Mouse (Mus musculus) erythroblast, embryonic 14.5 days (primary cell): ENCODE measurements around the gene Tsc22d4. TPM values are rescaled to one million over a fixed set of nuclear protein-coding genes. Genes with fewer than 3 reads are reported as not detected.
"Not testable (repeated sequence)": the region's sequence is repeated elsewhere in the genome, so short reads cannot be mapped to it uniquely, and the experiment has no call there.

Experiments
- H3K27me3 ChIP-seq: 2 replicates; pipeline ENCODE4 v1.6.1; 2012; ENCODE audit warnings: inconsistent platforms; ENCODE audit not compliant: control insufficient read depth
- H3K36me3 ChIP-seq: 2 replicates; pipeline ENCODE4 v1.6.1; 2012; ENCODE audit warnings: mild to moderate bottlenecking, inconsistent platforms; ENCODE audit not compliant: control insufficient read depth
- H3K4me1 ChIP-seq: 2 replicates; pipeline ENCODE4 v1.6.1; 2012; ENCODE audit warnings: inconsistent platforms; ENCODE audit not compliant: control insufficient read depth
- H3K4me3 ChIP-seq: replicated peaks from 2 replicates; pipeline ENCODE3; 2012; ENCODE audit warnings: moderate library complexity, mild to moderate bottlenecking, inconsistent platforms
- H3K9me3 ChIP-seq: 2 replicates; pipeline ENCODE4 v1.6.1; 2012; ENCODE audit warnings: low read length, inconsistent platforms, mixed read lengths; ENCODE audit not compliant: control insufficient read depth
- GATA1 ChIP-seq: IDR thresholded peaks from 2 replicates; pipeline ENCODE4 v1.6.1; 2012; ENCODE audit warnings: low read length, inconsistent platforms, mixed read lengths
- TAL1 ChIP-seq: IDR thresholded peaks from 3 replicates; pipeline ENCODE4 v1.6.1; 2012; ENCODE audit warnings: low read length, inconsistent platforms, mixed read lengths
- polyA plus RNA-seq: library from polyadenylated mRNA; stranded (reverse); fragments of >175 nt; gene quantifications from 2 replicates; pipeline ENCODE4 v1.2.3, GENCODE M21; 2012

Tsc22d4 gene
- polyA plus RNA-seq, 1 experiment: 53.9 TPM

GRCm38 (mm10) chr5:137719088-137719487 is 26.4 kb upstream of the Tsc22d4 start:
- no peaks in the 10 kb centered on the region for H3K9me3 ChIP-seq
- H3K36me3 ChIP-seq: no peaks in the 10 kb centered on the region
- TF ChIP-seq TAL1 (no peak), GATA1 (no peak)
- no peak overlapping the region for H3K4me3 ChIP-seq
- peaks cover 27% of the 10 kb centered on the region for H3K27me3 ChIP-seq
- peaks cover 38% of the 10 kb centered on the region for H3K4me1 ChIP-seq

- Histone ChIP-seq H3K4me3 (peak overlapping the region; percentile 29), H3K4me1 (peaks cover 38% of the 10 kb centered on the region), H3K27me3 (peaks cover 31% of the 10 kb centered on the region)
- H3K9me3 ChIP-seq, H3K36me3 ChIP-seq: not testable (repeated sequence)
Observed at GRCm38 (mm10) chr5:137720558-137721164, 24.9 kb upstream of the Tsc22d4 start.

GRCm38 (mm10) chr5:137723840-137724239 is 21.7 kb upstream of the Tsc22d4 start:
- TF ChIP-seq GATA1: no peak
- no peak for TF ChIP-seq TAL1
- Histone ChIP-seq H3K4me1 (peaks cover 25% of the 10 kb centered on the region), H3K36me3 (no peaks in the 10 kb centered on the region), H3K4me3 (no peak overlapping the region), H3K9me3 (no peaks in the 10 kb centered on the region), H3K27me3 (peaks cover 27% of the 10 kb centered on the region)

GRCm38 (mm10) chr5:137726767-137727166 is 18.8 kb upstream of the Tsc22d4 start:
- Histone ChIP-seq H3K27me3 (peaks cover 37% of the 10 kb centered on the region), H3K4me3 (no peak overlapping the region), H3K9me3 (no peaks in the 10 kb centered on the region), H3K4me1 (peaks cover 2% of the 10 kb centered on the region), H3K36me3 (no peaks in the 10 kb centered on the region)
- TF ChIP-seq TAL1: no peak
- no peak for TF ChIP-seq GATA1

GRCm38 (mm10) chr5:137733638-137734288 is 11.8 kb upstream of the Tsc22d4 start:
- TF ChIP-seq TAL1 (no peak), GATA1 (no peak)
- Histone ChIP-seq H3K9me3 (no peaks in the 10 kb centered on the region), H3K4me3 (no peak overlapping the region)

GRCm38 (mm10) chr5:137734289-137735061 is 11.1 kb upstream of the Tsc22d4 start:
- peaks cover 6% of the 10 kb centered on the region; the same call in 1 of the 2 replicates for H3K36me3 ChIP-seq
- no peak for TF ChIP-seq GATA1
- no peak for TF ChIP-seq TAL1
- H3K9me3 ChIP-seq: no peaks in the 10 kb centered on the region
- peaks cover 25% of the 10 kb centered on the region for H3K27me3 ChIP-seq
- H3K4me1 ChIP-seq: peaks cover 35% of the 10 kb centered on the region
- H3K4me3 ChIP-seq: no peak overlapping the region

More at GRCm38 (mm10) chr5:137733638-137734288, 11.8 kb upstream of the Tsc22d4 start:
- Histone ChIP-seq H3K27me3 (peaks cover 25% of the 10 kb centered on the region), H3K36me3 (peaks cover 6% of the 10 kb centered on the region; the same call in 1 of the 2 replicates), H3K4me1 (peaks cover 31% of the 10 kb centered on the region)

GRCm38 (mm10) chr5:137737400-137737940 is 8.1 kb upstream of the Tsc22d4 start:
- Histone ChIP-seq H3K9me3 (no peaks in the 10 kb centered on the region), H3K4me1 (peaks cover 65% of the 10 kb centered on the region)
- TF ChIP-seq GATA1: no peak
- TF ChIP-seq TAL1: no peak

GRCm38 (mm10) chr5:137738516-137738915 is 7.0 kb upstream of the Tsc22d4 start:
- Histone ChIP-seq H3K9me3 (no peaks in the 10 kb centered on the region), H3K4me3 (no peak overlapping the region), H3K27me3 (peaks cover 9% of the 10 kb centered on the region), H3K4me1 (peaks cover 73% of the 10 kb centered on the region), H3K36me3 (peaks cover 6% of the 10 kb centered on the region; the same call in 1 of the 2 replicates)
- no peak for TF ChIP-seq GATA1
- no peak for TF ChIP-seq TAL1

More at GRCm38 (mm10) chr5:137737400-137737940, 8.1 kb upstream of the Tsc22d4 start:
- Histone ChIP-seq H3K4me3 (no peak overlapping the region), H3K27me3 (peaks cover 12% of the 10 kb centered on the region), H3K36me3 (peaks cover 6% of the 10 kb centered on the region; the same call in 1 of the 2 replicates)

- peaks cover 5% of the 10 kb centered on the region for H3K27me3 ChIP-seq
- TF ChIP-seq GATA1 (no peak), TAL1 (no peak)
- no peak overlapping the region for H3K4me3 ChIP-seq
- peaks cover 6% of the 10 kb centered on the region; the same call in 1 of the 2 replicates for H3K36me3 ChIP-seq
- no peaks in the 10 kb centered on the region for H3K9me3 ChIP-seq
- peaks cover 71% of the 10 kb centered on the region for H3K4me1 ChIP-seq
Observed at GRCm38 (mm10) chr5:137739471-137739870, 6.1 kb upstream of the Tsc22d4 start.
